ENCODE assay signal across 16 mouse cellular contexts in genomic region chr9:58519953-58520352, GRCm38 (mm10). TPM values are rescaled to one million over a fixed set of nuclear protein-coding genes. Genes with fewer than 3 reads are reported as not detected.
DNase-seq lines count a peak whose midpoint lies in the region; ATAC-seq and TF ChIP-seq lines count a peak whose summit lies in the region.
"Had no signal": no experiment of that assay in that cellular context is flagged by ENCODE, and none has a peak within 500 bp of the region (broad histone marks: within the 10 kb centered on the region; RNA-seq: fewer than 3 reads in every experiment).

No protein-coding gene starts in this region.

- H3K4me3 ChIP-seq in cerebellum, adult 2 months (replicated peaks; ENCODE audit: insufficient read depth, low read depth, low read length) = no peak overlapping the region
- H3K4me3 ChIP-seq in midbrain, embryonic 11.5 days (ENCODE audit: low read depth, low read length) = no peak overlapping the region
- no peak overlapping the region for H3K4me3 ChIP-seq in midbrain, embryonic 16.5 days (ENCODE audit: low read depth, low read length)
- H3K4me3 ChIP-seq: embryonic facial prominence, embryonic 10.5 days; embryonic facial prominence, embryonic 12.5 days; forebrain, embryonic 13.5 days; forebrain, embryonic 15.5 days; gastrocnemius, adult 2 months had no signal

- H3K27me3 ChIP-seq in cerebellum, adult 2 months (ENCODE audit: control insufficient read depth, insufficient read depth, low read length) = no peaks in the 10 kb centered on the region
- no peaks in the 10 kb centered on the region for H3K27me3 ChIP-seq in midbrain, embryonic 11.5 days (ENCODE audit: control insufficient read depth, insufficient read depth, low read length)
- H3K27me3 ChIP-seq in midbrain, embryonic 16.5 days (ENCODE audit: control insufficient read depth, insufficient read depth, low read depth, low read length) = no peaks in the 10 kb centered on the region
- H3K27me3 ChIP-seq: embryonic facial prominence, embryonic 12.5 days; forebrain, embryonic 13.5 days; forebrain, embryonic 15.5 days had no signal

- TF ChIP-seq POLR2A in cerebellum, adult 2 months (IDR thresholded peaks at IDR 0.05; ENCODE audit: borderline replicate concordance, insufficient read depth, low read length) = no peak

- peaks cover 51% of the 10 kb centered on the region for H3K4me1 ChIP-seq in cerebellum, adult 2 months (ENCODE audit: control insufficient read depth, insufficient read depth, low read length)
- no peaks in the 10 kb centered on the region for H3K4me1 ChIP-seq in midbrain, embryonic 11.5 days (ENCODE audit: control insufficient read depth, insufficient read depth, low read length)
- peaks cover 6% of the 10 kb centered on the region for H3K4me1 ChIP-seq in midbrain, embryonic 16.5 days (ENCODE audit: control insufficient read depth, insufficient read depth, low read length)

- WGBS in cerebellum, adult 2 months = 7% methylated on average over 3 of the region's 3 CpGs
- WGBS in midbrain, embryonic 11.5 days = 82% methylated on average over 3 of the region's 3 CpGs
- WGBS in midbrain, embryonic 16.5 days = 87% methylated on average over 3 of the region's 3 CpGs

- H3K36me3 ChIP-seq in midbrain, embryonic 11.5 days (ENCODE audit: control insufficient read depth, insufficient read depth, low read length) = no peaks in the 10 kb centered on the region
- H3K36me3 ChIP-seq in midbrain, embryonic 16.5 days (ENCODE audit: control insufficient read depth, insufficient read depth, low read length) = no peaks in the 10 kb centered on the region

- no peak overlapping the region for H3K9ac ChIP-seq in midbrain, embryonic 11.5 days (ENCODE audit: low read length)
- H3K9ac ChIP-seq in midbrain, embryonic 16.5 days (ENCODE audit: low read depth, low read length) = no peak overlapping the region
- H3K9ac ChIP-seq: embryonic facial prominence, embryonic 12.5 days; forebrain, embryonic 13.5 days; forebrain, embryonic 15.5 days; forebrain, postnatal 0 days had no signal

- H3K9me3 ChIP-seq in midbrain, embryonic 11.5 days (ENCODE audit: control insufficient read depth, low read length) = no peaks in the 10 kb centered on the region
- no peaks in the 10 kb centered on the region for H3K9me3 ChIP-seq in midbrain, embryonic 16.5 days (replicated peaks; ENCODE audit: control insufficient read depth, low read length, poor library complexity, severe bottlenecking)
- H3K9me3 ChIP-seq: embryonic facial prominence, embryonic 10.5 days; embryonic facial prominence, embryonic 12.5 days; forebrain, embryonic 13.5 days; forebrain, embryonic 15.5 days had no signal

- peak; percentile 50 to 75 for DNase-seq in cerebellum, adult 2 months
- DNase-seq in cerebellum, adult 8-10 months = no peak
- DNase-seq in cerebellum, postnatal 14 days = peak; percentile 46 to 53
- DNase-seq in cerebellum, adult 11-12 months = no peak
- DNase-seq in midbrain, embryonic 11.5 days (ENCODE audit: low spot score, missing footprints) = peak; percentile 35
- no peak for DNase-seq in frontal cortex, postnatal 14 days (ENCODE audit: low spot score in 2 of 2)
- DNase-seq: adrenal gland, adult 2 months; adrenal gland, postnatal 10 days; adrenal gland, postnatal 25 days; forebrain, postnatal 0 days; gastrocnemius, adult 2 months had no signal

- no peak for ATAC-seq in midbrain, embryonic 11.5 days (ENCODE audit: low FRiP score)
- ATAC-seq in midbrain, embryonic 16.5 days = no peak
- ATAC-seq: forebrain, embryonic 13.5 days; forebrain, embryonic 15.5 days; forebrain, postnatal 0 days had no signal

- H3K27ac ChIP-seq in cerebellum, adult 2 months (ENCODE audit: insufficient read depth, low read length) = peak overlapping the region; percentile 72; the same call in 1 of the 2 replicates
- H3K27ac ChIP-seq in midbrain, embryonic 11.5 days (ENCODE audit: low read depth, low read length) = no peak overlapping the region
- no peak overlapping the region for H3K27ac ChIP-seq in midbrain, embryonic 16.5 days (ENCODE audit: low read length)
- H3K27ac ChIP-seq: embryonic facial prominence, embryonic 10.5 days; forebrain, embryonic 13.5 days; forebrain, embryonic 15.5 days; gastrocnemius, adult 2 months had no signal

- H3K4me2 ChIP-seq in midbrain, embryonic 11.5 days = no peak overlapping the region
- H3K4me2 ChIP-seq in midbrain, embryonic 16.5 days (ENCODE audit: low read length) = no peak overlapping the region
- H3K4me2 ChIP-seq: embryonic facial prominence, embryonic 12.5 days; forebrain, embryonic 13.5 days; forebrain, embryonic 15.5 days had no signal

- no peak for TF ChIP-seq CTCF in cerebellum, adult 2 months (IDR thresholded peaks at IDR 0.05; ENCODE audit: borderline replicate concordance, insufficient read depth, low read depth, low read length)

RNA-seq across cellular contexts. Expression of gene Insyn1, which starts 31.6 kb away (rescaled TPM):
- polyA plus RNA-seq in cerebellum, adult 2 months (2012; rRNA removed) = 147 and 149 TPM in 2 replicates
- polyA plus RNA-seq in midbrain, embryonic 11.5 days (2014; fragmentation: Nextera tagmentation; extraction: Ambion mirVana) = 1.4 and 1.8 TPM in 2 replicates
- polyA plus RNA-seq in midbrain, embryonic 16.5 days (2015; fragmentation: Nextera tagmentation; extraction: Ambion mirVana) = 6.7 and 7.2 TPM in 2 replicates

RNA-seq across cellular contexts. Expression of gene Cd276, which starts 35.3 kb away (rescaled TPM):
- 6.4 and 6.9 TPM in 2 replicates for polyA plus RNA-seq in cerebellum, adult 2 months (2012; rRNA removed)
- polyA plus RNA-seq in midbrain, embryonic 11.5 days (2014; fragmentation: Nextera tagmentation; extraction: Ambion mirVana) = 22.5 and 23.8 TPM in 2 replicates
- polyA plus RNA-seq in midbrain, embryonic 16.5 days (2015; fragmentation: Nextera tagmentation; extraction: Ambion mirVana) = 28.9 and 30.9 TPM in 2 replicates

Comparison
In these comparisons a context has a peak if more than half of its experiments do, and no peak if none do; other contexts are left out.
1. DNase-seq: peak in cerebellum, adult 2 months (2 of 2), cerebellum, postnatal 14 days (2 of 2) and midbrain, embryonic 11.5 days (single experiment); none in cerebellum, adult 8-10 months (single experiment), cerebellum, adult 11-12 months (single experiment) and frontal cortex, postnatal 14 days (0 of 2).
2. RNA of gene Insyn1, which starts 31.6 kb away (polyA plus RNA-seq): 147 to 149 TPM in cerebellum, adult 2 months; 6.7 to 7.2 TPM in midbrain, embryonic 16.5 days and 1.4 to 1.8 TPM in midbrain, embryonic 11.5 days; every median in the first group is over 10 times any median in the second.